Mouse (Mus musculus): ENCODE results near the gene Arrdc2.

DNA sequence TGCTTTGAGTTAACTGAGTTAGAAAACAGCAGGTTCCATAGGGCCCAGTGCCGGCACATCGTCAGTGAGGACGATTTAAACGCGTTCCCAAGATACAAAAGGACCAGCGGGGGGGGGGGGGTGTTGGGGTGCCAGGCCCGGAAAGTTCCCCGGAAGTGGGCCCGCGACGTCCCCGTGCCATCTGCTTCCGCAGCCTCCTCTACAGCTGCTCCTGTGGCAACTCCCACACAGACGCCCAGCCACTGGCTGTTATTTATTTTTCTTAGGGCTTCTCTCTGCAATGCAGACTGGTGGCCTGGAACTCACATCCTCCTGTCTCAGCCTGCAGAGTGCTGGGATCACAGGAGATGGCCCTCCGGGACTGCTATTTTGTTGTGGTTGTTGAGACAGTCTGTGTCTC lies 38.4 kb downstream of the Arrdc2 start:
- TF ChIP-seq POLR2A (IDR thresholded peaks at IDR 0.05; ENCODE audit: extremely low read depth, insufficient read depth, low read length) (no peak), CTCF (IDR thresholded peaks at IDR 0.05; ENCODE audit: low read depth, low read length) (no peak)

Measured in liver, adult 2 months (tissue).